Comparison of ENCODE assay signal across 18 mouse cellular contexts in genomic region chr12:84205659-84206185, GRCm38 (mm10). TPM values are rescaled to one million over a fixed set of nuclear protein-coding genes. Genes with fewer than 3 reads are reported as not detected.
DNase-seq lines count a peak whose midpoint lies in the region; ATAC-seq lines count a peak whose summit lies in the region.
"Had no signal": no experiment of that assay in that cellular context is flagged by ENCODE, and none has a peak within 500 bp of the region (broad histone marks: within the 10 kb centered on the region; RNA-seq: fewer than 3 reads in every experiment).

No protein-coding gene starts in this region.

- H3K9me3 ChIP-seq in heart, embryonic 13.5 days, result no peaks in the 10 kb centered on the region
- H3K9me3 ChIP-seq in liver, embryonic 15.5 days (replicated peaks), result no peaks in the 10 kb centered on the region
- H3K9me3 ChIP-seq: hindbrain, embryonic 15.5 days; limb, embryonic 10.5 days; neural tube, embryonic 12.5 days had no signal

- no peak overlapping the region for H3K4me2 ChIP-seq in heart, embryonic 13.5 days
- H3K4me2 ChIP-seq in liver, embryonic 15.5 days, result peak overlapping the region; percentile 76
- H3K4me2 ChIP-seq: hindbrain, embryonic 15.5 days; lung, embryonic 14.5 days; neural tube, embryonic 12.5 days had no signal

- peaks cover 87% of the 10 kb centered on the region for H3K4me1 ChIP-seq in heart, embryonic 13.5 days
- H3K4me1 ChIP-seq in liver, embryonic 15.5 days (replicated peaks), result peaks cover 99% of the 10 kb centered on the region
- H3K4me1 ChIP-seq: hindbrain, embryonic 15.5 days had no signal

- H3K27me3 ChIP-seq in heart, embryonic 13.5 days (replicated peaks), result no peaks in the 10 kb centered on the region
- H3K27me3 ChIP-seq in liver, embryonic 15.5 days, result no peaks in the 10 kb centered on the region
- H3K27me3 ChIP-seq: hindbrain, embryonic 15.5 days; neural tube, embryonic 12.5 days had no signal

- no peak for DNase-seq in heart, adult 8-10 months (ENCODE audit: low spot score)
- DNase-seq in spleen, postnatal 10 days (ENCODE audit: low spot score in 2 of 2), result peak; percentile 43 to 56
- DNase-seq in spleen, adult 18-20 months, result no peak
- no peak for DNase-seq in left cerebral cortex, postnatal 10 days (ENCODE audit: extremely low spot score in 1 of 2, low spot score in 2 of 2)
- DNase-seq in urinary bladder, postnatal 25 days (ENCODE audit: low spot score), result no peak
- DNase-seq: adrenal gland, adult 2 months; cerebellum, adult 2 months; embryo, embryonic 11 days; forebrain, postnatal 0 days; gastrocnemius, adult 2 months; layer of hippocampus, postnatal 36 days; lung, embryonic 14.5 days had no signal

- no peak overlapping the region for H3K9ac ChIP-seq in heart, embryonic 13.5 days
- H3K9ac ChIP-seq in liver, embryonic 15.5 days, result peak overlapping the region; percentile 71
- H3K9ac ChIP-seq: forebrain, postnatal 0 days; hindbrain, embryonic 15.5 days; lung, embryonic 14.5 days; neural tube, embryonic 12.5 days had no signal

- H3K27ac ChIP-seq in heart, embryonic 13.5 days (replicated peaks), result 0 out of 2 replicates have a peak overlapping the region, but pooled peaks have one; percentile 3
- peak overlapping the region; percentile 99 for H3K27ac ChIP-seq in liver, embryonic 15.5 days (replicated peaks)
- H3K27ac ChIP-seq: hindbrain, embryonic 15.5 days; macrophage; neural tube, embryonic 12.5 days had no signal

- peaks cover 2% of the 10 kb centered on the region; the same call in 1 of the 2 replicates for H3K36me3 ChIP-seq in heart, embryonic 13.5 days
- H3K36me3 ChIP-seq in liver, embryonic 15.5 days (replicated peaks), result no peaks in the 10 kb centered on the region; the same call in 1 of the 2 replicates
- H3K36me3 ChIP-seq: hindbrain, embryonic 15.5 days; limb, embryonic 10.5 days; neural tube, embryonic 12.5 days had no signal

- intact Hi-C loops in left cerebral cortex, postnatal 10 days (cut with DNase I), result no loop called here

- no peak for ATAC-seq in heart, embryonic 13.5 days (ENCODE audit: extremely low read depth, insufficient number of reproducible peaks, low FRiP score, low TSS enrichment)
- ATAC-seq in liver, embryonic 15.5 days (ENCODE audit: insufficient read depth), result no peak
- ATAC-seq: forebrain, postnatal 0 days had no signal

- no peak overlapping the region for H3K4me3 ChIP-seq in heart, embryonic 13.5 days
- peak overlapping the region; percentile 27 for H3K4me3 ChIP-seq in liver, embryonic 15.5 days (replicated peaks)
- H3K4me3 ChIP-seq: gastrocnemius, adult 2 months; hindbrain, embryonic 15.5 days; limb, embryonic 10.5 days; neural tube, embryonic 12.5 days had no signal

- WGBS in heart, embryonic 13.5 days, result 81% methylated on average over 10 of the region's 10 CpGs
- 30% methylated on average over 10 of the region's 10 CpGs for WGBS in liver, embryonic 15.5 days (ENCODE audit: insufficient replicate concordance)

RNA-seq across cellular contexts. Expression of gene Elmsan1, which starts 13.0 kb away (rescaled TPM):
- 6.8 and 7.3 TPM in 2 replicates for polyA plus RNA-seq in heart, embryonic 13.5 days (2015; fragmentation: Nextera tagmentation; extraction: Ambion mirVana)
- 10 to 100 TPM; 13.1 to 17.5 (median 14.5) TPM for total RNA-seq in heart, adult 8-10 months (2022)
- polyA plus RNA-seq in liver, embryonic 15.5 days (2015; fragmentation: Nextera tagmentation; extraction: Ambion mirVana), result 7.7 and 8.7 TPM in 2 replicates
- 10 to 100 TPM; 12.3 to 13.5 TPM for total RNA-seq in left cerebral cortex, postnatal 10 days (2021)

RNA-seq across cellular contexts. Expression of gene Pnma1, which starts 57.4 kb away (rescaled TPM):
- polyA plus RNA-seq in heart, embryonic 13.5 days (2015; fragmentation: Nextera tagmentation; extraction: Ambion mirVana), result 0.48 and 0.65 TPM in 2 replicates
- under 1 TPM in 2 of 4 experiments, not detected in 2; 0.11 TPM for total RNA-seq in heart, adult 8-10 months (2022)
- 0.16 and 0.24 TPM in 2 replicates for polyA plus RNA-seq in liver, embryonic 15.5 days (2015; fragmentation: Nextera tagmentation; extraction: Ambion mirVana)
- total RNA-seq in left cerebral cortex, postnatal 10 days (2021), result 1 to 10 TPM; 7.0 to 8.5 TPM
- polyA plus RNA-seq: adrenal gland, adult 2 months had no signal

Comparison
In these comparisons a context has a peak if more than half of its experiments do, and no peak if none do; other contexts are left out.
1. DNase-seq: peak in spleen, postnatal 10 days (2 of 2); none in heart, adult 8-10 months (single experiment), spleen, adult 18-20 months (0 of 2), left cerebral cortex, postnatal 10 days (0 of 2) and urinary bladder, postnatal 25 days (single experiment).
2. RNA of gene Pnma1, which starts 57.4 kb away (total RNA-seq): 7.0 to 8.5 TPM in left cerebral cortex, postnatal 10 days; 0.11 TPM in heart, adult 8-10 months; every median in the first group is over 4 times any median in the second.